Mouse (Mus musculus): ENCODE measurements at regions not wholly inside any gene's neighbourhood (a gene's known extent, or its start where the extent isn't known, plus 50 kb on each side); places are given as distances from the start of the nearest gene placed in this dataset.

DNA sequence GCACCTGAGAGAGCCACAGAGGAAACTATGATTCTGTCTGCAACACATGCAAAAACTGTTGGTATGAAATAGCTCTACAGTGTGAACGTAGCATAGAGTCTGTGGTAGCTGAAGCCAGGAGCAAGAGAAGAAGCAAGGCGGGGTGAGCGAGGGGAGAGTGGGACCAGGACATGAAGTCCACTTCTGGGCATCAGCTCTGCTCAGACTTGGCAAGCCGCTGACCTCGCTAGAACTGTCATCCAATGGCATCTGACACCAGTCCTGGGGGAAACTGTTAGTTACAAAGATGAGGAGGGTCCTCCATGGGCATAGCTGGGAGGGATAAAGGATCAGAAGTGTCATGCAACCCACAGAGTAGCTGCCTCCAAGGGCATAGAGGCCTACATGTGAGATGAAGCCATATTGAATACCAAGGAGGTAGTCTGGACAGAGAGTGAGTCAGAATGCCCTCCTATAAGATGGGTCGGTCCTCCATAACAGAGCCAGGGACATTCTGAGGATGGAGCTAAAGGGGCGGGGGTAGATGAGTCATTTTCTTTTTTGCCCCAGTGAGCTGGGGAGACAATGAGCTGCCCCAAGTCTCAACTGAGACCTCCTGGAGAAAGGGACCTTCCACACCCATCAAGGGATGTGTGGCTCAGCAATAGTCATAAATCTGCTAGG lies 102.0 kb downstream of the 1810010D01Rik start:
- DNase-seq (ENCODE audit: low read depth in 2 of 2, low spot score in 2 of 2) = no peak

DNA sequence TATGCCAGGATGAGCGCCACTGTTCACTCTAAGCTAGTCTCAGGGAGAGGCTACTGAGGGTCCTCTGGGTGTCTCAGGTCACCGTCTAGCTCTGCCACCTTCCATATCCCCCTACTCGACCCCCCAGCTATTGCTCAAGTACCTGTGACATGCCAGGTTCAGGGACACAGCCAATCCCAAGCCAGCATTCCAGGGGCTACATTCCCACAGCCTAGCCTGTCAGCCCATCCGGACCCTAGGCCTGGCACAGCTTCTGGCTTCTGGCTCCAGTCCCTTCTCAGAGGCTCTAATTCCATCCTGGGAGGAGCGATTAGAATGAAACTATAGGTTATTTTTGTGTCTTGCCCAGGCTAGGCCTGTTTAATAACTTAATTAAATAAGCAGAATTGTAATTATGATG lies 105.2 kb downstream of the 1810010D01Rik start:
- no peak for DNase-seq (ENCODE audit: low read depth in 2 of 2, low spot score in 2 of 2)

DNA sequence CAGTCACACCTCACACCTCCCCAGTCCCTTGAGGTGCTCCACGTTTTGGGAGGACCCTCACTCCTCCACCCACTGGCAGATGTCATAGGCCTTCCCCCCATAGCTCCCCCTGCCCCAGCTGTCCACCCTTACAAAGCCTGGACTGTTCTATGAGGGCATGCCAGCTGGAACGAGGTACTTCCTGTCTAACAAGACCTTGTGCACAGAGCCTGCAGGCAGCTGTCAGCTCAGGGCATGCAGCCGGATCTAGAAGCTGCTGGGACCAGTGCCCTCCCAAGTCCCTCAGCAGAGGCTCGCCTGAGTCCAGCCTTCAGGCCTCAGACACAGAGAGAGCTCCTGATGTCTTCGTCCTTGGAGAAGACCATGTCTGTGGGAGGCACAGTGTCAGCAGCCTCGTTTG lies 105.7 kb downstream of the 1810010D01Rik start:
- DNase-seq (ENCODE audit: low read depth in 2 of 2, low spot score in 2 of 2) = no peak

DNA sequence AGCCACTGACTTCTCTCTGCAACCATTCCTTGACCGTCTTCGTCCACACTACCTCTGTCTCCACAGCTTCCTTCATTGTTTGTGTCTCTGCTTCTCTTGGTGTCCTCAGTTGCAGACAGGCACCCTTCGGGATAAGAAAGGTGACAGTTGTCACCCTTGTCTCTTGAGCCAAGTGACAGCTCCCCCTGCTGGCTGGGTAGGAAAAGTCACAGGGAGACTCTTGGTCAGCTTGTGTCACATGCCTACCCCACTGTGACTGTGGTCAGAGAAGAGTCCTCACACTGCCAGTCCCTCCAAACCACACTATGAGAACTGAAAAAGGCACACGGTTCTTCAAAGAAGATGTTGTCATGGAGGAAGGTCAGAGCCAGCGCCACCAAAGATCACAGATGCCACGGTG lies 109.6 kb downstream of the 1810010D01Rik start:
- no peak for DNase-seq (ENCODE audit: low read depth in 2 of 2, low spot score in 2 of 2)

DNA sequence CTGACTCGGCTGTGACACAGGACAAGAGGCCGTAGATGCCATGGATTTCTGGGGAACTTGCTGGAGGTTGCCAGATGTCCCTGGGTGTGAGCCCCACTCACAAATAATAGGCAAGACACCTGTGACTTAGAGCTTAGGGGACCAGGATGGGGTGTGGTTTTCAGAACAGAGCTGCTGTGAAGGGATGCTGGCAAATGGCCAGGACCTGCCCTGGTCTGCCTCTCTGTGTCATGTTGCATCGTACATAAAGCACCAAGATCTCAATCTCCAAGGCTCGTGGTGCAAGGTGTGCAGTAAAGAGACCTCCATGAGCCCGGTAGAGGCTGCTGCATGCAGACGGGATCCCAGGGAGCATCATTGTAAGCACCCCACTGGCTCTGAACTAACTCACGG lies 113.8 kb downstream of the 1810010D01Rik start:
- DNase-seq (ENCODE audit: low read depth in 2 of 2, low spot score in 2 of 2) = no peak

DNA sequence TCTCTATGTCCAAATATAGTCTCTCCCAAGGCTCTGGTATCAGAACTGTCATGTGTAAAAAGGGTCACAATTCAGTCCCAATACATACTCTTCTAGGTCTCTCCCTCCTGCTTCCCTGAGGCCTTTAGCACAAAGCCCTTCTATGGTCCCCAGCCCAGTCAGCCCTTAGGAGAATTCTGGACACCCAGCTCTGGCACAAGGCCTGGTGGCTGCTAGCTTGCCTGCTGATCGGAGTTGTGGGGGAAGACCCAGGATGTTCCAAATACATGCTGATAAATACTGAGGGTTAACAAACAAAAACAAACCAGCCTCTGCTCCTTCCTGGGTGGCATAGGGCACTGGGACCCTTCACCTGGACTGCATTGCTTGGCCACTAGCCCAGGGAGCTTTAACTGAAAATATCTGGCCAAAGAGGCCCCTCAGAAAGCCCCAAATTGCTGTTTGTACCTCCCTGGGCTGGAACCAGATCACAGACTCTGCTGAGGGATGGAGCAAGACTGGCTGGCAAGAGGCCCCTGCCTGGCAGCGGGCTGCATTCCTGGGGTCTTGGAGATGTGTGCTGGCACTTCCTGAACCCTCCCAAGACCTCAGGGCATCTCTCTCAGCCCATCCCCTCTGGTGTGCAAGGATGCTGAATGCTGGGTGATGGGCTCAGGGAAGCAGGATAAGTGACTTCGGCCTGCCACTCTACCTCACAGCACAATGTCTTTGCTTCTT lies 114.3 kb downstream of the 1810010D01Rik start:
- no peak for DNase-seq (ENCODE audit: low read depth in 2 of 2, low spot score in 2 of 2)

DNA sequence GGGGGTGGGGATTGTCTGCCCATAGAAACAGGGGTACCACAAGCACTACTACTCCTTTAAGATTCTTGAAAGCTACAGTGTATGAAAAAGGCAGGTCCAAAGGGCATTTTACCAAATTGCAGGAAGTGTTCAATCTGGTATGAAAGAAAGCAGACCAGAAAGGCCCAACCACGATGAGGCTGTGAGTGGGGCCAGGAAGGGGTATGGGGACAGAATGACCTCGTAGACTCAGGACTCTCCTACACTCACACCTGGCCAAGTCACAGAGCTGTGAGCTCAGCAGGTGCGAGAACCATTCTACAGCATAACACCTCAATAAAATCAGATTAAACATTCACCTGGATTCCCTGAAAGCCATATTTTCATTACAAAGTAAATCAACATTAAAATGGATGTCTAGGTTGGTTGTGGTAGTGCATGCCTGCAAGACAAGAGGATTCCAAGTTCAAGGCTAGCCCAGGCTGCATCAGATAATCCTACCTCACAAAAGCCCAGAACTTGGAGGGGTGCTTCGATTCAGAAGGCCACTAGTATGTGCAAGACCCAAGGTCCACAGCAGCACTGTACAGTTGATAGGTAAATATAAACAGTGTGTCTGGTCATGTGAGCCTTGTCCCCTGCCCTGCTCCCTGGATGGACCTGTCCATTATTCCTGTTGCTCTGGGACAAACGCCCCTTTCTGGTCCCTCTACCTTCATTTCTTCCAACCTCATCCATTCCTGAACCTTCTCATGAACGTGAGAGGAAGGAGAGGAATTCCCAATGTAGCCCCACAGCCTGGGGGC lies 115.3 kb downstream of the 1810010D01Rik start:
- no peak for DNase-seq (ENCODE audit: low read depth in 2 of 2, low spot score in 2 of 2)

DNA sequence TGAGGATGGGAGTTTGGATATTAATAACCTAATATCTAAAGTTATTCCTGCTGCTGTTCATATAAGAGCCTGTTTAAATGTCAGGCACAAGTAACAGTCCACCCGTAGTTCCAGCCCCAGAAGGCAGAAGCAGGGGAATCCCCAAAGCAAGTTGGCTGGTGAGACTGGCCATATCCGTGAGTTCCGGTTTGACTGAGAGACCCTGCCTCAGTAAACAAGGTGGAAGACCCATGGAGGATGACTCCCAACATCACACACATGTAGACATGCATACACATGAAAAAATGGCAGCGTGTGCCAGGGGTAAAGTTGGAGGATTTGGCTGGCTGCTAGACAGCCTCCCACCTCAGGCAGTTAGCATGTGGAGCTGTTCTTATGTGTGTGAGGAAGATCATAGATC lies 117.1 kb downstream of the 1810010D01Rik start:
- DNase-seq (ENCODE audit: low read depth in 2 of 2, low spot score in 2 of 2) = no peak

DNA sequence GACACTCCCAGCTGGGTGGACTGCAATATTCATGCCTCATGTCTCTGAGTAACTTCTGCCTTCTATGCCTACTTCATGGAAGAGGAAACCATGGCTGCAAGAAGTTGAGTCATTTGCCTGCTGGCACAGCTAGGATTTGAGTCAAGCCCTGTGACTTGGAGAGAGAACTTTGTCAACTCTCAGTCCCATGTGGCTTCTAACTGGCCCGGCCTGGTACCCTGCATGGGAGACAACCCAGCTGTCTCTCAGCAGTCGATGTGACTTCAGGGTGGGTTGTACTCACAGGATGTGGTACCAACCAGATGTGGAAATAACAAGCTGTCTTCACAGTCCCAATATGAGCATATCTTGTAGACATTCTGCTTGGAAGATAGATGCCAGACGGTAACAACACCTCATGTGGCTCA lies 118.6 kb downstream of the 1810010D01Rik start:
- DNase-seq (ENCODE audit: low read depth in 2 of 2, low spot score in 2 of 2) = no peak

DNA sequence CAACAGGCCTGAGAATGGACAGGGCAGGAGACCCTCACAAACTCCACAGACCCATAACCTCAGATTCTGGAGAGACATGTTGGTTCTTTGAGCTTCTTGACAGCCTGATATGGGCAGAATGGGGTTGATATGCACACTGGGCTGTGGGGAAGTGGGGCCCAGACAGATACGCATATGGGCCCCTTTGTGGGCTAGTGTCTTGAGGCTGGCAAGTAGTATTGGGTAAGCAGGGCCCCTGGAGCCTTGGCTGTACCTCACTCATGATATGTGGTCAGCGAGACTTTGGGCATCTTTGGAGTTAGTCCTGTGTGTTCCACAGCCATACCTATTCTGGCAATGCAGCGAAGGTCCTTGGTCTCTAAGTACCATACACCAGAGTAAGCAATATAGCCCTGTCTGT lies 119.3 kb downstream of the 1810010D01Rik start:
- no peak for DNase-seq (ENCODE audit: low read depth in 2 of 2, low spot score in 2 of 2)

DNA sequence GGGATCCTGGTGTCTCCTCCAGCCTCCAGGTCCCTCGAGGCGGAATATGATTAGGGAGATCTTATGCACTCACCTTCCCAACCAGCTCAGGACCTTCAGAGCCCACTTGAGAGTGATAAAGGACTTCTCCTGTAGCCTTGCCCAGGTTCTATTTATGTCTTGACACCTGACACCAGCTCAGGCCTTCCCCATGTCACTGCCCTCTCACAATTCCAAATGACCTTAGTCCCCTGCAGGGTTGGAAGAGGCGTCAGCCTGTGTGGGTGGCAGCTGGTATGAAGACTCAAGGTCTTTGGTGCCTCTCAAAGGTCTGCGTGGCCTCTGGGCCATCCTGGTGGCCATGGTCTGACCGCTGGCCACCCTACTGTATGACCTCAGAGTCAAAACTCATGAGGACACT lies 120.1 kb downstream of the 1810010D01Rik start:
- no peak for DNase-seq (ENCODE audit: low read depth in 2 of 2, low spot score in 2 of 2)

DNA sequence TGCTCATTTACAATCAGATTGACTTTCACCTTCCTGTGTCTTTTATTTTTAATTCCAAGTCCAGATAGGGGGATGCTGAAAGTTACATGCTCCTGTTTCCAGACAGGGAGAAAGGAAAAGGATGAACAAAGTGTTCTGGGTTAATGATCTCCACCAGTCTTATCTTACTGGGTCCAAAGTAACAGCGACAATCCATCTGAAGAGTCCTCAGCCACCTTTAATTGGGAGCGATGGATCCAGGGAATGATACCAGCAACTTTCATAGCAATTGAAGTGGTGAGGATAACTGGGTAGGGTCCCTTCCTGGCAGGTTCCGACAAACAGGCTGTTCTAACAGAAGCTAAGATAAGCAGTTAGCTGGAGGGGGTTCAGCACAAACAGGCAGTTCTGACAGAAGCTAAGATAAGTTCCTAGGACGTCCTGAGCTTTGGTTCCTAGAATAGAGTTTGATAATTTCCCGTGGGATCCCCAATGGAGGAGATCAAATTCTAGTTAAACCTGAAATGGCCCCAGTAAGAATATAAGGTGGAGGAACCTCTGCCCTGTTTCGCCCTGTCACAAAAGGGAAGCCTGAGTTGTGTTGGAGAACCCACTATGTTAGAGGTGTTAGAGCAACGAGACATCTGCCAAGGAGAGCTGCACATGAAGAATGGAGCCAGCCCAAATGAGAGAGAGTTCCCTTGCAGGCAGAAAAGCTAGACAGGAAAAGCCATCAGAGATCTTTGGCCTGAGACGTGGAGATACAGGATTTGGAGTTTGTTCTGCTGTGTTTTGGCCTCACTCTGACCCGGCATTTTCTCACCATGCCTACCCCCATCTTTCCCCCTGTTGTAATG lies 124.8 kb downstream of the 1810010D01Rik start:
- no peak for DNase-seq (ENCODE audit: low read depth in 2 of 2, low spot score in 2 of 2)

DNA sequence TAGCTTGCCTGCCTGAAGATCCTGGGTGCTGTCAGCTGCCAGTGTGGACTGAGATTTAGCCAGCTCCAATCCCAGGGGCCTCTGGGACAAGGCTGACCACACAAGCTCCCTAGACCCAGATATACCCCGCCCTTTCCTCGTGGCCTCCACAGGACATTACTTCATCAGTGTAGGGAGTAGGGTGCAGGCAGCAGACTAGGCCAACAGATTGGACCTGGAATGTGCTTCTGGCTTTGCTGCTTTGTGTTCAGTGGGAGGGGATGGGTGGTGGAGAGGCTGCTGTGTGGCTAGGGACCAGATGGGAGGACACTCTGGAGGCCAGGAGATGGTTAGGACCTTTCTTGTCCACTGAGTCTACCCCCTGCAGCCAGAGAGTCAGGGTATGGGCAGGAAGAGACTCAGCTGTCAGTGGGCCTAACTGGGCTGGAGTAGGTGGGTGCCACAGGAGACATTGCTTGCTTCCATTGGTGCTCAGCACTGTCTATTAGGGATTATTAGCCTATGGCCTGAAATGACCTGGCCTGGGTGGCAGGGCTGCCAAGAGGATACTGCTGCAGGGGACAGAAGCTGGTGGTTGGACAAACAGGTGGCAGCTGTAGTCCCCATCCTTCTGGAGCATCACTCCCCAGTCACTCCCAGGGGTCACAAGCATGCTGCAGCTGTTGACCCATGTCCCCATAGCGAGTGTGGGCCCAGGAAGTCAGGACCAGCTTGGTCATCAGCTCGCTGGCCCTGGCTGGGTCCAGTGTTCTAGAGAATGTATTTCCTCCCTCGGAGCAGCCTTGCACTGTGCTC lies 132.5 kb upstream of the Ccnd1 start:
- no peak for DNase-seq (ENCODE audit: low read depth in 2 of 2, low spot score in 2 of 2)

DNA sequence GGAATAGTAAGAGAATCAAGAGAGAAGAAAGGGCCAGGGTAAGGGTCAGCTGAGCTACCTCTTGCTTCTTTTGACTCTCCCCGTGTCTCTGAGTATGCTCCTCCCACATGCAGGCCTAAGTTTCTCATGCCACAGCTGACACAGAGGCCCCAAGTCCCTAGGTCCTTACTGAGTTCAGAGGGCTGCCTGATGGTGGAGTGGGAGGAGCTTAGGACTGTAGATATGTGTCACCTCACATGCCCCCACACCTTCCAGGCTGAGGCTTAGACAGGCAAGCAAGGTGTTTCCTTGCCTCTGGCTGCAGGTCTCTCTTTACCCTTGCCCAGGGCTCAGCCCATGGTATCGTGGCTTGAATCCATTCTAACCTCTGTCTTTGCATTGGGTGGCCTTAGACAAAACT lies 131.8 kb upstream of the Ccnd1 start:
- no peak for DNase-seq (ENCODE audit: low read depth in 2 of 2, low spot score in 2 of 2)

DNA sequence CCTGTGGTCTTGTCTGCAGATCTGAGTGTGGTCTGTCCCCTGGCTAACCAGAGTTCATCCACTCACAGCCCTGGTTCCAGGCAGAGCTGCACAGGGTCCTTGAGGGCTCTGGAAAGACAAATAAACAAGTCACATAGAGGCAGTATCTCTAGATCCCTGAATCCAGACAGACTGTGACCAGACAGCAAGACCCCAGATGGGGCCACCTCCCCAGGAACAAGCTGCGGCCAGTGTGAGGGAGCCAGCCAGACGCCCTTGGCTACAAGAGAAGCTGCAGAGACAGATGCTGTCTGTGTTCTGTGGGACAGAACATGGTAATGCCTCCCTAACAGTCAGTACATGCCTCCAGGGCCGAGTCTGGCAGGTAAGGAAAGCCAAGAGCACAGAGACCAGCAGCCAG lies 127.6 kb upstream of the Ccnd1 start:
- no peak for DNase-seq (ENCODE audit: low read depth in 2 of 2, low spot score in 2 of 2)

DNA sequence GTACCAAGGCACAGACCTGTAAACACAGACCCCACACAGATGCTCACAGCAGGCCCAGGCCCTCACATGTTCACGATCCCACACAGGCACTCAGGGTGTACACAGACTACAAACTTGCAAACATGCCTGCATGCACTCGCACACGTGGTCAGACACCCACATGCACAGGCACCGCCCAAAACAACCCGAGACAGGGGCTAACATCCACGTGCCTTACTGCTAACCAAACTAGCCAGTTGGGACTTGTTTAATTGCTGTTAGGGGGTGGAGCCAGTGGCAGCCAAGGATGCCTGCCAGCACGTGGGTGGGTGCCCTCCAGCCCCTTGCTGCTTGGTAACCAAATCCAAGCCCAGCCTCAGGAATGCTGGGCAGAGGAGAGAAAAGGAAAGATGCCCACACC lies 116.6 kb upstream of the Ccnd1 start:
- no peak for DNase-seq (ENCODE audit: low read depth in 2 of 2, low spot score in 2 of 2)

DNA sequence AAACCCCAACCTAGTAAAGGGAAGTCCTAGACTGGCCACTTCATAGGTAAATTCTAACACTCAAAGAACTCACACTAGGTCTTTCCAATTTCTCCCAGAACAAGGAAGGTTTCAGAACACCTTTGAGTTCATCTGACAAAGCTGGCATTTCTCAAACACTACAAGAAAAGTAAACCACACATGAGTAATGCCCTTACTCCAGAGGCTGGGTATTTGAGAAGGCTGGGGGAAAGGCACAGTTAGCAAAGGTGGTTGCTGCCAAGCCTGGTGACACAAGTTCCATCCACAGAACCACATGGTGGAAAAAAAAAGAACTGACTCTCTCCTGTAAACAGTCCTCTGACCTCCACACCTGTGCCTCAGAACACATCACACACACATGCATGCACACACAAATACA lies 111.9 kb upstream of the Ccnd1 start:
- DNase-seq (ENCODE audit: low read depth in 2 of 2, low spot score in 2 of 2) = no peak

DNA sequence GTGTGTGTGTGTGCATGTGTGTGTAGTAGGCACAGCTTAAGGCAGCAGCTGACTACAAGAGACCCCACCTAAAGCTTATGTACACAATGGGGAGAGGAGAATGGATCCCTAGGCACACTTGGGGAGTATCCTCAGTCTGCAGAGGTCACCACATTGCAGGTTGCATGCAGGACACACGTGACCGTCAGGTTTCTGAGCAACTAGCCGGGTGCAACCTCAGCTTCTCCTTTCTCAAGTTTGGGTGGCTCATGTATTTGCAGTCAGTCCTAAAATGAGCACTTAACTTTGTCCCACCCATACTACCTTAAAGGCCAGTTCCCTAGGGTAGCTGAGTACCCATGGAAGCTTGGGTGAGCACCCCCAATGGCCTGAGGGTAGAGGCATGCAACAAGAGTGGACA lies 111.0 kb upstream of the Ccnd1 start:
- no peak for DNase-seq (ENCODE audit: low read depth in 2 of 2, low spot score in 2 of 2)

DNA sequence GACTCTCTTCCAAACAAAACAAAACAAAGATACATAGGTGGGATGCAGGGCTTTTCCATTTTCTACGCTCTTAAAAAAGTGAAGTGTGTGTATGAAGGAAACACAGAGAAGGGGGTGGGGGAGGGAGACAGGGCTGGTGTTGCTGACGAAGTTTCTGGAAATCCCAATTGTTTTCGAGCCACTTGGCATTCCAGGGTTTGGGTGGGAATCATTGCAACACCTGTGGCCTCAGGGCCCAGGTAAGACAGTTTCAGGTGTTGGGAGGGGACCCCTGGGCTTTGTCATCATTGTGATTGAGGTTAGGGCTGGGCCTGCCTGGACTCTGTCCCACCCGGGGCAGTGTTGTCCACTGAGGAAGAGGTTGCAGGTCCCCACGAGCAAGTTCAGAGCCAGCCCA lies 108.8 kb upstream of the Ccnd1 start:
- no peak for DNase-seq (ENCODE audit: low read depth in 2 of 2, low spot score in 2 of 2)

DNA sequence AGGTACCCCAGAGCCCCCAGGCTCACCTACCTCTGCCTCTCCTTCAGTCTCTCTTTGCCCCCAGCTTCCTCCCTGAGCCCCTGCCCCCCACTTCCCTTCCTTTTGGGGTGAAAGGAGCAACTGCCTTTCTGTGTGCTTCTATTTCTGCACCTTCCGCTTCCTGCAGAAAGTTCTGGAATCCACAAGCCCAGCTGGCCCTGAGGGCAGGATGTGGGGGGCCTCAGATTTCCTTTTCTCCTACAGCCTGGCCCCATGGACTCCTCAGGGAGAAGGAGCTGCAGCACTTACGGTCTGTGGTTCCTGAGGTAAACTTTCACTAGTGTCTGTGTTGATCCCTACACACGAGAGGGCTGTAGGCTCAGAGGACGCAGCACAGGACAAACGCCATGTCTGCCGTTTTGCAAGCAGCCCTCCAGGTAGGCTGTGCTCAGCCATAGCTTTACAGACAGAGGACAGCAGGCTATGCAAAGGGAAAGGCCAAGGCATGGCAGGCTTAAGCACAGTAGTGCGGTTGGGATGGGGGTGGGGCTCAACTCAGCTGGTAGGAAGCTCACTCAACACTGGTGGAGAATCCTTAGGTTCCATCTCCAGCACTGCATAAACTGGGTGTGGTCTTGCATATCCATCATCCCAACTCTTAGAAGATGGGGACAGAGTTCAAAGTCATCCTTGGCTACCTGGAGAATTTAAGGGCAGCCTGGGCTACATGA lies 108.2 kb upstream of the Ccnd1 start:
- DNase-seq (ENCODE audit: low read depth in 2 of 2, low spot score in 2 of 2) = no peak
